Mouse (Mus musculus) lung, adult 2 months (tissue): Measurements from ENCODE around the gene Mrtfb.

Source experiments
- CTCF ChIP-seq: fragments of 200-500 bp; IDR thresholded peaks from 2 replicates; pipeline ENCODE4 v1.5.1; 2011; ENCODE audit warnings: mild to moderate bottlenecking, low read length, control low read depth; ENCODE audit not compliant: insufficient read depth
- POLR2A ChIP-seq: fragments of 200-500 bp; IDR thresholded peaks from 2 replicates; pipeline ENCODE4 v1.6.1; 2011; ENCODE audit warnings: low read depth, mild to moderate bottlenecking, control low read depth, low read length, borderline replicate concordance; ENCODE audit errors: extremely low read depth

DNA sequence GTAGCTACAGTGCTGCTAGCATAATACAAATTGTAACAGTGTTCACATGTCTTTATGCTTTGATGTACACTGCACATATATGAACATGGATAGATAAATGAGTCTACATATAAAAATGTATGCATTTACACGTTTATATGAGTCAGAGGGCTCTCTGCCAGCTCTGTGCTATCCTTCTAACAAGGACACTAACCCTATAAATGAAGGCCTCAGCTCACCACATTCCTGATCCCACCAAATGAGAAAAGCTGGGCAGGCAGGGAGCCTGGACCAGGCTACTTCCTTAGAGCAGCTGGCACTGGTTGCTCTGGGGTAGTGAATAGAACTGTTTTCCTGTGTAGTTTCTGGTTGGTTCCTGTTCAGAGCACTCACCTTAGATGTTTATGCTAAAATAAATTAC, 110.0 kb downstream of the Mrtfb start:
- no peak for TF ChIP-seq CTCF
- no peak for TF ChIP-seq POLR2A
